Mouse (Mus musculus) kidney, postnatal 0 days (tissue): ENCODE measurements around the gene S1pr2. TPM values are rescaled to one million over a fixed set of nuclear protein-coding genes. Genes with fewer than 3 reads are reported as not detected.

Experiments used
- ATAC-seq: fragments of 200-750 bp; cut with Nextera tagmentation; replicated peaks from 2 replicates; pipeline ENCODE4 v1.8.0; 2017; ENCODE audit warnings: low read depth, moderate number of reproducible peaks, moderate TSS enrichment, moderate library complexity; ENCODE audit not compliant: low FRiP score
- DNase-seq: peaks from one replicate; pipeline ENCODE4 v3.0.0-alpha.2; 2016; ENCODE audit warnings: low spot score
- H3K27ac ChIP-seq: fragments of 300-500 bp; sonication (generic); 2 replicates; pipeline ENCODE4 v1.5.1; 2014; ENCODE audit warnings: mild to moderate bottlenecking
- H3K27me3 ChIP-seq: fragments of 300-500 bp; sonication (generic); 2 replicates; pipeline ENCODE4 v1.6.1; 2014; ENCODE audit warnings: low read length, mixed read lengths; ENCODE audit not compliant: insufficient read depth
- H3K36me3 ChIP-seq: fragments of 300-500 bp; sonication (generic); 2 replicates; pipeline ENCODE4 v1.6.1; 2014; ENCODE audit warnings: low read length, mixed read lengths; ENCODE audit not compliant: insufficient read depth
- H3K4me1 ChIP-seq: fragments of 300-500 bp; sonication (generic); replicated peaks from 2 replicates; pipeline ENCODE4 v1.6.1; 2014; ENCODE audit warnings: antibody characterized with exemption, low read length, mixed read lengths; ENCODE audit not compliant: insufficient read depth
- H3K4me2 ChIP-seq: fragments of 300-500 bp; sonication (generic); 2 replicates; pipeline ENCODE4 v1.6.1; 2014; ENCODE audit warnings: mild to moderate bottlenecking, low read length, moderate library complexity, mixed read lengths
- H3K4me3 ChIP-seq: fragments of 300-500 bp; sonication (generic); replicated peaks from 2 replicates; pipeline ENCODE4 v1.5.1; 2014; ENCODE audit warnings: low read depth, low read length
- H3K9ac ChIP-seq: fragments of 300-500 bp; sonication (generic); 2 replicates; pipeline ENCODE4 v1.6.1; 2014; ENCODE audit warnings: low read depth, low read length
- H3K9me3 ChIP-seq: fragments of 300-500 bp; sonication (generic); replicated peaks from 2 replicates; pipeline ENCODE4 v1.6.1; 2016; ENCODE audit warnings: low read length, inconsistent platforms, mixed read lengths
- CTCF ChIP-seq: IDR thresholded peaks from 2 replicates; pipeline ENCODE4 v1.5.1; 2016; ENCODE audit warnings: antibody characterized with exemption, low read depth, mild to moderate bottlenecking, moderate library complexity
- WGBS: fragments of 180-500 bp; shearing (Covaris S2); extraction: QIAGEN DNeasy Blood & Tissue Kit; methylation state at CpG from one replicate; pipeline ENCODE4 v1.1.7; 2014; 5-methylcytosine and 5-hydroxymethylcytosine counted together
- polyA plus RNA-seq: library from polyadenylated mRNA; unstranded; fragments of >200 nt; fragmentation: Nextera tagmentation; extraction: Ambion mirVana; gene quantifications from 2 replicates; pipeline ENCODE4 v1.2.1, GENCODE M21; 2015

S1pr2 gene
- polyA plus RNA-seq, 1 experiment from 2014 or later, result 23.3 TPM

GRCm38 (mm10) chr9:20993165-20993898 lies 16.8 kb upstream of the S1pr2 start:
- no peak overlapping the region for H3K4me2 ChIP-seq
- 55% methylated on average over 5 of the region's 5 CpGs for WGBS

GRCm38 (mm10) chr9:20991587-20991986 lies 15.0 kb upstream of the S1pr2 start:
- Histone ChIP-seq H3K4me3 (no peak overlapping the region), H3K9ac (no peak overlapping the region), H3K27ac (no peak overlapping the region), H3K4me2 (no peak overlapping the region), H3K36me3 (no peaks in the 10 kb centered on the region), H3K9me3 (no peaks in the 10 kb centered on the region), H3K27me3 (no peaks in the 10 kb centered on the region), H3K4me1 (0 out of 2 replicates have a peak, but pooled peaks cover 3% of the 10 kb centered on the region)
- ATAC-seq, result no peak
- WGBS, result 91% methylated on average over 4 of the region's 4 CpGs
- DNase-seq, result no peak
- TF ChIP-seq CTCF, result no peak

More at GRCm38 (mm10) chr9:20993165-20993898, 16.8 kb upstream of the S1pr2 start:
- no peak overlapping the region for H3K4me3 ChIP-seq
- peak; percentile 66 for ATAC-seq
- peak overlapping the region; percentile 43 for H3K27ac ChIP-seq
- no peak for DNase-seq
- no peak for TF ChIP-seq CTCF
- 0 out of 2 replicates have a peak, but pooled peaks cover 3% of the 10 kb centered on the region for H3K4me1 ChIP-seq
- no peak overlapping the region for H3K9ac ChIP-seq
- H3K36me3 ChIP-seq, result no peaks in the 10 kb centered on the region
- H3K9me3 ChIP-seq, result no peaks in the 10 kb centered on the region
- H3K27me3 ChIP-seq, result no peaks in the 10 kb centered on the region

GRCm38 (mm10) chr9:20990861-20991260 lies 14.3 kb upstream of the S1pr2 start:
- no peaks in the 10 kb centered on the region for H3K36me3 ChIP-seq
- ATAC-seq, result no peak; the same call in 1 of the 2 replicates
- peak; percentile 66 for DNase-seq
- 0 out of 2 replicates have a peak, but pooled peaks cover 3% of the 10 kb centered on the region for H3K4me1 ChIP-seq
- H3K27ac ChIP-seq, result peak overlapping the region; percentile 5; the same call in 1 of the 2 replicates
- WGBS, result 3% methylated on average over 10 of the region's 10 CpGs
- no peak overlapping the region for H3K9ac ChIP-seq
- no peak for TF ChIP-seq CTCF
- no peaks in the 10 kb centered on the region for H3K27me3 ChIP-seq
- no peaks in the 10 kb centered on the region for H3K9me3 ChIP-seq
- H3K4me3 ChIP-seq, result no peak overlapping the region
- peak overlapping the region; percentile 36; the same call in 1 of the 2 replicates for H3K4me2 ChIP-seq

- no peak for TF ChIP-seq CTCF
- Histone ChIP-seq H3K4me2 (no peak overlapping the region), H3K36me3 (no peaks in the 10 kb centered on the region), H3K4me1 (0 out of 2 replicates have a peak, but pooled peaks cover 7% of the 10 kb centered on the region), H3K9ac (no peak overlapping the region), H3K9me3 (no peaks in the 10 kb centered on the region), H3K4me3 (no peak overlapping the region), H3K27ac (no peak overlapping the region), H3K27me3 (no peaks in the 10 kb centered on the region)
- no peak for DNase-seq
- 23% methylated on average over 7 of the region's 7 CpGs for WGBS
- ATAC-seq, result no peak
Measured at GRCm38 (mm10) chr9:20987953-20988352, 11.4 kb upstream of the S1pr2 start.

- 53% methylated on average over 15 of the region's 15 CpGs for WGBS
- H3K9me3 ChIP-seq, result no peaks in the 10 kb centered on the region
- H3K9ac ChIP-seq, result no peak overlapping the region
- ATAC-seq, result no peak
- H3K4me1 ChIP-seq, result 0 out of 2 replicates have a peak, but pooled peaks cover 7% of the 10 kb centered on the region
- no peak for TF ChIP-seq CTCF
- no peak overlapping the region for H3K4me2 ChIP-seq
- no peak overlapping the region for H3K27ac ChIP-seq
- H3K27me3 ChIP-seq, result no peaks in the 10 kb centered on the region
- no peaks in the 10 kb centered on the region for H3K36me3 ChIP-seq
- no peak overlapping the region for H3K4me3 ChIP-seq
- DNase-seq, result peak; percentile 82
Measured at GRCm38 (mm10) chr9:20986952-20987686, 10.5 kb upstream of the S1pr2 start.

GRCm38 (mm10) chr9:20983169-20983568 lies 6.6 kb upstream of the S1pr2 start:
- H3K9me3 ChIP-seq, result no peaks in the 10 kb centered on the region
- ATAC-seq, result no peak
- 0 out of 2 replicates have a peak, but pooled peaks cover 4% of the 10 kb centered on the region for H3K4me1 ChIP-seq
- H3K4me3 ChIP-seq, result no peak overlapping the region
- no peak overlapping the region for H3K4me2 ChIP-seq
- no peak overlapping the region for H3K27ac ChIP-seq
- DNase-seq, result no peak
- H3K27me3 ChIP-seq, result no peaks in the 10 kb centered on the region
- no peak for TF ChIP-seq CTCF
- H3K36me3 ChIP-seq, result no peaks in the 10 kb centered on the region
- 7% methylated on average over 5 of the region's 5 CpGs for WGBS
- no peak overlapping the region for H3K9ac ChIP-seq
